Mouse (Mus musculus): ENCODE results near the gene Tnfaip1.
"Not testable (repeated sequence)": the region's sequence is repeated elsewhere in the genome, so short reads cannot be mapped to it uniquely, and the experiment has no call there.

Gene Tnfaip1

GRCm38 (mm10) chr11:78536080-78536689, at the start of gene Tnfaip1, which contains the start of gene Ift20:
Gene Tnfaip1 (minus strand): TSS chr11:78536332.
Gene Ift20 (plus strand): TSS chr11:78536361.
- DNase-seq (ENCODE audit: low read depth, low spot score), result peak; percentile 99

- DNase-seq (ENCODE audit: low read depth, low spot score), result no peak
These were observed 46.7 kb upstream of the Tnfaip1 start for GRCm38 (mm10) chr11:78582848-78583247.

GRCm38 (mm10) chr11:78574975-78575374, 38.8 kb upstream of the Tnfaip1 start:
- DNase-seq (ENCODE audit: low read depth, low spot score), result no peak

GRCm38 (mm10) chr11:78574536-78574935, 38.4 kb upstream of the Tnfaip1 start:
- DNase-seq (ENCODE audit: low read depth, low spot score), result no peak

- DNase-seq (ENCODE audit: low read depth, low spot score), result not testable (repeated sequence)
These were observed 37.9 kb upstream of the Tnfaip1 start for GRCm38 (mm10) chr11:78574031-78574430.

GRCm38 (mm10) chr11:78571854-78572253, 35.7 kb upstream of the Tnfaip1 start:
- DNase-seq (ENCODE audit: low read depth, low spot score), result no peak

GRCm38 (mm10) chr11:78571441-78571840, 35.3 kb upstream of the Tnfaip1 start:
- no peak for DNase-seq (ENCODE audit: low read depth, low spot score)

GRCm38 (mm10) chr11:78569806-78570205, 33.7 kb upstream of the Tnfaip1 start:
- no peak for DNase-seq (ENCODE audit: low read depth, low spot score)

- DNase-seq (ENCODE audit: low read depth, low spot score), result no peak
These were observed 32.7 kb upstream of the Tnfaip1 start for GRCm38 (mm10) chr11:78568827-78569226.

GRCm38 (mm10) chr11:78567614-78568013, 31.5 kb upstream of the Tnfaip1 start:
- DNase-seq (ENCODE audit: low read depth, low spot score), result no peak

- DNase-seq (ENCODE audit: low read depth, low spot score), result no peak
These were observed 30.6 kb upstream of the Tnfaip1 start for GRCm38 (mm10) chr11:78566775-78567174.

- DNase-seq (ENCODE audit: low read depth, low spot score), result peak; percentile 64
These were observed 24.3 kb upstream of the Tnfaip1 start for GRCm38 (mm10) chr11:78560447-78560846.

- no peak for DNase-seq (ENCODE audit: low read depth, low spot score)
These were observed 21.1 kb upstream of the Tnfaip1 start for GRCm38 (mm10) chr11:78557241-78557640.

GRCm38 (mm10) chr11:78556070-78556469, 19.9 kb upstream of the Tnfaip1 start:
- DNase-seq (ENCODE audit: low read depth, low spot score), result no peak

GRCm38 (mm10) chr11:78555623-78556022, 19.5 kb upstream of the Tnfaip1 start:
- DNase-seq (ENCODE audit: low read depth, low spot score), result no peak

- no peak for DNase-seq (ENCODE audit: low read depth, low spot score)
These were observed 14.9 kb upstream of the Tnfaip1 start for GRCm38 (mm10) chr11:78551059-78551398.

GRCm38 (mm10) chr11:78550168-78551058, 14.3 kb upstream of the Tnfaip1 start, which contains the start of gene Tmem97:
Gene Tmem97 (minus strand): TSS chr11:78550777.
- peak; percentile 96 for DNase-seq (ENCODE audit: low read depth, low spot score)

- DNase-seq (ENCODE audit: low read depth, low spot score), result no peak
These were observed 13.4 kb upstream of the Tnfaip1 start for GRCm38 (mm10) chr11:78549491-78549987.

- no peak for DNase-seq (ENCODE audit: low read depth, low spot score)
These were observed 11.8 kb upstream of the Tnfaip1 start for GRCm38 (mm10) chr11:78547718-78548460.

- no peak for DNase-seq (ENCODE audit: low read depth, low spot score)
These were observed 9.0 kb upstream of the Tnfaip1 start for GRCm38 (mm10) chr11:78545181-78545580.

GRCm38 (mm10) chr11:78544449-78545111, 8.4 kb upstream of the Tnfaip1 start:
- no peak for DNase-seq (ENCODE audit: low read depth, low spot score)

Measured in brain, embryonic 18.5 days (tissue).